Mouse (Mus musculus) lung, embryonic 14.5 days (tissue): Measurements from ENCODE around the gene Fchsd2. TPM values are rescaled to one million over a fixed set of nuclear protein-coding genes. Genes with fewer than 3 reads are reported as not detected.

Experiments
- ATAC-seq: fragments of 200-750 bp; cut with Nextera tagmentation; 2 replicates; pipeline ENCODE4 v1.8.0; 2017; ENCODE audit warnings: mild to moderate bottlenecking, moderate TSS enrichment, moderate library complexity; ENCODE audit not compliant: insufficient read depth
- DNase-seq: peaks from one replicate; pipeline ENCODE4 v3.0.0-alpha.2; 2015
- H3K27ac ChIP-seq: fragments of 300-500 bp; sonication (generic); 2 replicates; pipeline ENCODE4 v1.5.1; 2014; ENCODE audit warnings: low read depth, mild to moderate bottlenecking, moderate library complexity
- H3K27me3 ChIP-seq: fragments of 300-500 bp; sonication (generic); 2 replicates; pipeline ENCODE4 v1.6.1; 2014; ENCODE audit warnings: low read length, control low read depth; ENCODE audit not compliant: insufficient read depth
- H3K36me3 ChIP-seq: fragments of 300-500 bp; sonication (generic); 2 replicates; pipeline ENCODE4 v1.6.1; 2014; ENCODE audit warnings: control low read depth; ENCODE audit not compliant: insufficient read depth
- H3K4me1 ChIP-seq: fragments of 300-500 bp; sonication (generic); 2 replicates; pipeline ENCODE4 v1.6.1; 2014; ENCODE audit warnings: antibody characterized with exemption, control low read depth; ENCODE audit not compliant: insufficient read depth
- H3K4me2 ChIP-seq: fragments of 300-500 bp; sonication (generic); 2 replicates; pipeline ENCODE4 v1.6.1; 2014; ENCODE audit warnings: mild to moderate bottlenecking
- H3K4me3 ChIP-seq: fragments of 300-500 bp; sonication (generic); 2 replicates; pipeline ENCODE4 v1.5.1; 2014; ENCODE audit warnings: low read depth, low read length
- H3K9ac ChIP-seq: fragments of 300-500 bp; sonication (generic); 2 replicates; pipeline ENCODE4 v1.6.1; 2014
- H3K9me3 ChIP-seq: fragments of 300-500 bp; sonication (generic); 2 replicates; pipeline ENCODE4 v1.6.1; 2016; ENCODE audit warnings: low read depth, low read length, control low read depth
- CTCF ChIP-seq: IDR thresholded peaks from 2 replicates; pipeline ENCODE4 v1.5.1; 2016; ENCODE audit warnings: antibody characterized with exemption, low read depth
- WGBS: fragments of 180-500 bp; shearing (Covaris S2); extraction: QIAGEN DNeasy Blood & Tissue Kit; methylation state at CpG from one replicate; pipeline ENCODE4 v1.1.7; 2014; 5-methylcytosine and 5-hydroxymethylcytosine counted together
- polyA plus RNA-seq: library from polyadenylated mRNA; unstranded; fragments of >200 nt; fragmentation: Nextera tagmentation; extraction: Ambion mirVana; gene quantifications from 2 replicates; pipeline ENCODE4 v1.2.1, GENCODE M21; 2014

Fchsd2 gene
- polyA plus RNA-seq, 1 experiment from 2014 or later, result 23.8 TPM

- Histone ChIP-seq H3K9ac (no peak overlapping the region), H3K36me3 (peaks cover 50% of the 10 kb centered on the region), H3K4me3 (no peak overlapping the region), H3K4me2 (no peak overlapping the region), H3K9me3 (no peaks in the 10 kb centered on the region), H3K4me1 (no peaks in the 10 kb centered on the region), H3K27ac (no peak overlapping the region), H3K27me3 (no peaks in the 10 kb centered on the region)
- ATAC-seq, result no peak
- WGBS, result 86% methylated on average over 1 of the region's 1 CpGs
- TF ChIP-seq CTCF, result no peak
- DNase-seq, result no peak
These were observed 21.7 kb downstream of the Fchsd2 start for GRCm38 (mm10) chr7:101114328-101114727.

GRCm38 (mm10) chr7:101119391-101119790 is 26.7 kb downstream of the Fchsd2 start:
- Histone ChIP-seq H3K4me3 (no peak overlapping the region), H3K4me1 (no peaks in the 10 kb centered on the region), H3K4me2 (no peak overlapping the region), H3K36me3 (peaks cover 49% of the 10 kb centered on the region), H3K9ac (no peak overlapping the region), H3K9me3 (no peaks in the 10 kb centered on the region), H3K27ac (no peak overlapping the region), H3K27me3 (no peaks in the 10 kb centered on the region)
- no peak for TF ChIP-seq CTCF
- ATAC-seq (no peak), DNase-seq (no peak)
- WGBS, result 81% methylated on average over 7 of the region's 7 CpGs

- Histone ChIP-seq H3K4me2 (no peak overlapping the region), H3K4me3 (no peak overlapping the region), H3K4me1 (peaks cover 5% of the 10 kb centered on the region; the same call in 1 of the 2 replicates), H3K27ac (no peak overlapping the region), H3K9ac (no peak overlapping the region), H3K9me3 (no peaks in the 10 kb centered on the region), H3K36me3 (peaks cover 23% of the 10 kb centered on the region; the same call in 1 of the 2 replicates), H3K27me3 (no peaks in the 10 kb centered on the region)
- ATAC-seq (no peak), DNase-seq (no peak)
- WGBS, result 52% methylated on average over 6 of the region's 6 CpGs
- TF ChIP-seq CTCF, result no peak
These were observed 31.1 kb downstream of the Fchsd2 start for GRCm38 (mm10) chr7:101123579-101124347.

GRCm38 (mm10) chr7:101127737-101128136 is 35.1 kb downstream of the Fchsd2 start:
- TF ChIP-seq CTCF, result no peak
- Histone ChIP-seq H3K4me2 (no peak overlapping the region), H3K36me3 (0 out of 2 replicates have a peak, but pooled peaks cover 4% of the 10 kb centered on the region), H3K4me3 (no peak overlapping the region), H3K27ac (peak overlapping the region; percentile 8; the same call in 1 of the 2 replicates), H3K4me1 (peaks cover 5% of the 10 kb centered on the region; the same call in 1 of the 2 replicates), H3K9me3 (no peaks in the 10 kb centered on the region), H3K27me3 (no peaks in the 10 kb centered on the region), H3K9ac (no peak overlapping the region)
- no peak for ATAC-seq
- DNase-seq, result peak; percentile 40
- WGBS, result 59% methylated on average over 3 of the region's 3 CpGs

- Histone ChIP-seq H3K36me3 (0 out of 2 replicates have a peak, but pooled peaks cover 4% of the 10 kb centered on the region), H3K27me3 (no peaks in the 10 kb centered on the region), H3K9me3 (no peaks in the 10 kb centered on the region), H3K9ac (no peak overlapping the region), H3K4me2 (no peak overlapping the region), H3K4me1 (peaks cover 5% of the 10 kb centered on the region; the same call in 1 of the 2 replicates), H3K4me3 (no peak overlapping the region), H3K27ac (no peak overlapping the region)
- WGBS, result 85% methylated on average over 4 of the region's 4 CpGs
- TF ChIP-seq CTCF, result no peak
- ATAC-seq (no peak), DNase-seq (no peak)
These were observed 35.9 kb downstream of the Fchsd2 start for GRCm38 (mm10) chr7:101128536-101128935.

GRCm38 (mm10) chr7:101130646-101131045 is 38.0 kb downstream of the Fchsd2 start:
- DNase-seq (no peak), ATAC-seq (no peak)
- 0 out of 2 replicates have a peak, but pooled peaks cover 4% of the 10 kb centered on the region for H3K36me3 ChIP-seq
- H3K27me3 ChIP-seq, result no peaks in the 10 kb centered on the region
- no peak overlapping the region for H3K4me2 ChIP-seq
- H3K27ac ChIP-seq, result no peak overlapping the region
- TF ChIP-seq CTCF, result no peak
- WGBS, result 59% methylated on average over 3 of the region's 3 CpGs
- no peaks in the 10 kb centered on the region for H3K9me3 ChIP-seq
- H3K4me1 ChIP-seq, result peaks cover 5% of the 10 kb centered on the region; the same call in 1 of the 2 replicates
- no peak overlapping the region for H3K4me3 ChIP-seq
- no peak overlapping the region for H3K9ac ChIP-seq

GRCm38 (mm10) chr7:101131281-101131680 is 38.6 kb downstream of the Fchsd2 start:
- Histone ChIP-seq H3K27me3 (no peaks in the 10 kb centered on the region), H3K27ac (no peak overlapping the region), H3K4me3 (no peak overlapping the region), H3K9me3 (no peaks in the 10 kb centered on the region), H3K4me1 (peaks cover 5% of the 10 kb centered on the region; the same call in 1 of the 2 replicates), H3K4me2 (no peak overlapping the region), H3K36me3 (0 out of 2 replicates have a peak, but pooled peaks cover 4% of the 10 kb centered on the region), H3K9ac (no peak overlapping the region)
- DNase-seq (no peak), ATAC-seq (no peak)
- TF ChIP-seq CTCF, result no peak
- 70% methylated on average over 6 of the region's 6 CpGs for WGBS
